ENCODE assay signal across 27 mouse cellular contexts in genomic region chr5:113639126-113639525, GRCm38 (mm10). TPM values are rescaled to one million over a fixed set of nuclear protein-coding genes. Genes with fewer than 3 reads are reported as not detected.
DNase-seq lines count a peak whose midpoint lies in the region; ATAC-seq lines count a peak whose summit lies in the region.
"Had no signal": no experiment of that assay in that cellular context is flagged by ENCODE, and none has a peak within 500 bp of the region (broad histone marks: within the 10 kb centered on the region; RNA-seq: fewer than 3 reads in every experiment).

No protein-coding gene starts in this region.

- ATAC-seq in embryonic facial prominence, embryonic 13.5 days (ENCODE audit: insufficient number of reproducible peaks, insufficient read depth, low FRiP score, low TSS enrichment, low read depth) = no peak
- ATAC-seq: activated CD4-positive, CD25-positive, alpha-beta regulatory T cell, adult 4 months; CD4-positive, CD25-positive, alpha-beta regulatory T cell, adult 4 months; forebrain, embryonic 14.5 days; forebrain, embryonic 16.5 days; Patski had no signal

- H3K4me2 ChIP-seq in embryonic facial prominence, embryonic 13.5 days = no peak overlapping the region
- H3K4me2 ChIP-seq: embryonic facial prominence, embryonic 12.5 days; embryonic facial prominence, embryonic 15.5 days; forebrain, embryonic 12.5 days had no signal

- no peaks in the 10 kb centered on the region for H3K9me3 ChIP-seq in embryonic facial prominence, embryonic 13.5 days
- H3K9me3 ChIP-seq in embryonic facial prominence, embryonic 10.5 days = no peaks in the 10 kb centered on the region
- H3K9me3 ChIP-seq: embryonic facial prominence, embryonic 12.5 days; embryonic facial prominence, embryonic 15.5 days; forebrain, embryonic 10.5 days; forebrain, embryonic 12.5 days had no signal

- H3K4me1 ChIP-seq in embryonic facial prominence, embryonic 13.5 days = peaks cover 36% of the 10 kb centered on the region
- H3K4me1 ChIP-seq in embryonic facial prominence, embryonic 10.5 days = peaks cover 39% of the 10 kb centered on the region

- no peak overlapping the region for H3K9ac ChIP-seq in embryonic facial prominence, embryonic 13.5 days
- H3K9ac ChIP-seq: embryonic facial prominence, embryonic 12.5 days; embryonic facial prominence, embryonic 15.5 days; forebrain, embryonic 12.5 days had no signal

- H3K27ac ChIP-seq in embryonic facial prominence, embryonic 13.5 days = peak overlapping the region; percentile 40; the same call in 1 of the 2 replicates
- no peak overlapping the region for H3K27ac ChIP-seq in embryonic facial prominence, embryonic 10.5 days (replicated peaks)
- H3K27ac ChIP-seq: embryonic facial prominence, embryonic 12.5 days; embryonic facial prominence, embryonic 15.5 days; forebrain, embryonic 10.5 days; forebrain, embryonic 12.5 days had no signal

- no peaks in the 10 kb centered on the region for H3K27me3 ChIP-seq in embryonic facial prominence, embryonic 13.5 days
- H3K27me3 ChIP-seq in embryonic facial prominence, embryonic 10.5 days (replicated peaks; ENCODE audit: low read depth, poor library complexity, severe bottlenecking) = no peaks in the 10 kb centered on the region; the same call in 1 of the 2 replicates
- H3K27me3 ChIP-seq: embryonic facial prominence, embryonic 12.5 days; embryonic facial prominence, embryonic 15.5 days; Patski had no signal

- DNase-seq in embryonic facial prominence, embryonic 10.5 days (ENCODE audit: low spot score) = no peak
- peak; percentile 45 for DNase-seq in kidney, postnatal 14 days
- DNase-seq in kidney, adult 9 months = no peak
- DNase-seq in induced T-regulatory cell, adult 2 months (ENCODE audit: low read depth) = peak; percentile 59
- no peak for DNase-seq in ovary, adult 18-20 months (ENCODE audit: low spot score)
- no peak for DNase-seq in cerebellum, adult 11 months
- DNase-seq: adrenal gland, adult 8-10 months; adrenal gland, postnatal 14 days; adrenal gland, postnatal 36 days; B cell, adult 2 months; cerebellum, adult 18-20 months; cerebellum, adult 8-10 months; cerebellum, adult 9-11 months; cerebellum, postnatal 36 days; embryo, embryonic 11 days had no signal

- H3K4me3 ChIP-seq in embryonic facial prominence, embryonic 13.5 days = no peak overlapping the region
- H3K4me3 ChIP-seq in embryonic facial prominence, embryonic 10.5 days = no peak overlapping the region
- H3K4me3 ChIP-seq: embryonic facial prominence, embryonic 12.5 days; embryonic facial prominence, embryonic 15.5 days; erythroblast, embryonic 14.5 days; forebrain, embryonic 10.5 days; forebrain, embryonic 12.5 days had no signal

- no peaks in the 10 kb centered on the region for H3K36me3 ChIP-seq in embryonic facial prominence, embryonic 13.5 days
- no peaks in the 10 kb centered on the region for H3K36me3 ChIP-seq in embryonic facial prominence, embryonic 10.5 days (replicated peaks)
- H3K36me3 ChIP-seq: embryonic facial prominence, embryonic 12.5 days; embryonic facial prominence, embryonic 15.5 days; forebrain, embryonic 10.5 days; forebrain, embryonic 12.5 days; G1E had no signal

- 70% methylated on average over 5 of the region's 5 CpGs for WGBS in embryonic facial prominence, embryonic 13.5 days
- WGBS in embryonic facial prominence, embryonic 10.5 days = 74% methylated on average over 5 of the region's 5 CpGs

RNA-seq across cellular contexts. Expression of gene Cmklr1, which starts 11.1 kb away (rescaled TPM):
- 4.5 and 5.3 TPM in 2 replicates for polyA plus RNA-seq in embryonic facial prominence, embryonic 13.5 days (2015; fragmentation: Nextera tagmentation; extraction: Ambion mirVana)
- polyA plus RNA-seq in embryonic facial prominence, embryonic 10.5 days (2016; fragmentation: Nextera tagmentation; extraction: Ambion mirVana) = 0.41 and 0.69 TPM in 2 replicates
- polyA plus RNA-seq: activated CD4-positive, CD25-positive, alpha-beta regulatory T cell, adult 4 months; CD4-positive, CD25-positive, alpha-beta regulatory T cell, adult 4 months; erythroblast, embryonic 14.5 days; G1E; Patski had no signal

Comparison
In these comparisons a context has a peak if more than half of its experiments do, and no peak if none do; other contexts are left out.
1. DNase-seq: peak in kidney, postnatal 14 days (single experiment) and induced T-regulatory cell, adult 2 months (single experiment); none in embryonic facial prominence, embryonic 10.5 days (single experiment), kidney, adult 9 months (single experiment), ovary, adult 18-20 months (single experiment) and cerebellum, adult 11 months (single experiment).